Comparison of ENCODE assay signal across 16 mouse cellular contexts in the genomic region with DNA sequence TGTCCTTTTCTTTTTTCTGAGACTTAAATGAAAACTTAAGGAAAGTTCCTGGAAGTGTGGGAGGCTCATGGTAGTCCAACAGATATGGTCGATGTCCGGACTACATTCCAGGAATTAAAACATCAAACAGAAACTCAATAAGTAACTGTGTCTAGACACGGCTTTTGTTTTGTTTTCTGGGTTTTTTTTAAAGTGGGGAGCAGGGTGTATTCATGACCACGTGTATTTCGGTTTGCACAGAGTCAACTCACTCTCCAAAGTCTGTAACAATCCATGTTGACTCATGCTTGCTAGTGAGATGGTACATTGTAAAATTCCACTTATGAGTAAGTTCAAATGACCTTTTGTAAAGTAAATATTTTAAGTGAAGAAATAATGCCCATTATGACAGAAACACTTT.
"Had no signal": no experiment of that assay in that cellular context is flagged by ENCODE, and none has a peak within 500 bp of the region (broad histone marks: within the 10 kb centered on the region; RNA-seq: fewer than 3 reads in every experiment).

No protein-coding gene starts in this region.

- H3K9me3 ChIP-seq: liver, embryonic 13.5 days; midbrain, embryonic 12.5 days; midbrain, embryonic 15.5 days; stomach, embryonic 15.5 days had no signal

- H3K9ac ChIP-seq: liver, embryonic 13.5 days; midbrain, embryonic 12.5 days; midbrain, embryonic 15.5 days; stomach, embryonic 15.5 days had no signal

- H3K4me2 ChIP-seq: liver, embryonic 13.5 days; midbrain, embryonic 12.5 days; midbrain, embryonic 15.5 days; stomach, embryonic 15.5 days had no signal

- H3K36me3 ChIP-seq: liver, embryonic 13.5 days; midbrain, embryonic 12.5 days; midbrain, embryonic 15.5 days; stomach, embryonic 15.5 days had no signal

- DNase-seq: kidney, adult 18-20 months; kidney, adult 9 months; kidney, postnatal 10 days; kidney, postnatal 36 days; layer of hippocampus, postnatal 36 days; liver, embryonic 13.5 days; lung, adult 2 months; lung, postnatal 14 days; lung, postnatal 4 days; thymus, adult 2 months; thymus, postnatal 14 days; thymus, postnatal 4 days had no signal

- H3K4me1 ChIP-seq: liver, embryonic 13.5 days; midbrain, embryonic 12.5 days; midbrain, embryonic 15.5 days; stomach, embryonic 15.5 days had no signal

- H3K4me3 ChIP-seq: left cerebral cortex, adult 2 months; liver, embryonic 13.5 days; midbrain, embryonic 12.5 days; midbrain, embryonic 15.5 days; stomach, embryonic 15.5 days had no signal

- ATAC-seq: midbrain, embryonic 15.5 days had no signal

- H3K27me3 ChIP-seq: liver, embryonic 13.5 days; midbrain, embryonic 12.5 days; midbrain, embryonic 15.5 days; stomach, embryonic 15.5 days had no signal

- H3K27ac ChIP-seq: left cerebral cortex, adult 2 months; liver, embryonic 13.5 days; midbrain, embryonic 12.5 days; midbrain, embryonic 15.5 days; stomach, embryonic 15.5 days had no signal
